Mouse (Mus musculus) skeletal muscle tissue, postnatal 0 days (tissue): ENCODE results near the gene Rai14. TPM values are rescaled to one million over a fixed set of nuclear protein-coding genes. Genes with fewer than 3 reads are reported as not detected.

Source experiments
- polyA plus RNA-seq: library from polyadenylated mRNA; unstranded; fragments of >200 nt; fragmentation: Nextera tagmentation; extraction: Ambion mirVana; gene quantifications from 2 replicates; pipeline ENCODE4 v1.2.1, GENCODE M21; 2015

The Rai14 gene
- polyA plus RNA-seq: 5.4 and 7.0 TPM in 2 replicates

GRCm38 (mm10) chr15:10714409-10715138 is at the start of gene Rai14:
Gene Rai14, minus strand, starts transcription at chr15:10714624.

DNA sequence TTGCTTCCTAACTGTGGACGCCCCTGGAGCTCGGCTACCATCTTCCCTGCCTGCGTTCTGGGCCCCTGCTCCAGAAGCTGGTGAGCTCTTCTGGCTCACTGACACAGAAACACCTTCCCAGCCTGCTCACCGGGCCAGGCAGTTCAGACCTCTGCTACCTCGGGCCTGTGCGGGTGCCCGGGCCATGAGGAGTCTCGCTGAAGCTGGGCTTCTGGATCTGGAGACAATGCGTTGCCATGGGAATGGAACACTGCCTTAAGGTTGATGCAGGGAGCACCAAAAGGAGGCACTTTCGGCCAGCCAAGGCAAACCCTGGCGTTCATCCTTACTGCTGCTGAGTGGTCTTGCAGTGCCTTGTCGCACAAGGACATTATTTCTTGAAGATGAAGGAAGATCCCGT is 156.0 kb downstream of the Rai14 start, which contains the start of gene Ttc23l:
Gene Ttc23l (minus strand): TSS at position 204 of the 400 bp plus-strand sequence.

Other genes with a start within 250 kb of the Rai14 start
- 11.8 and 12.2 TPM in 2 replicates for gene Dnajc21, start 244.1 kb downstream of the Rai14 start, polyA plus RNA-seq
- gene Brix1, start 228.7 kb downstream of the Rai14 start, polyA plus RNA-seq: 62.4 and 63.1 TPM in 2 replicates
- 12.9 and 14.6 TPM in 2 replicates for gene Rad1, start 228.6 kb downstream of the Rai14 start, polyA plus RNA-seq
- gene Ttc23l, start 156.0 kb downstream of the Rai14 start, polyA plus RNA-seq: not detected in 2 replicates
- gene C1qtnf3, start 237.7 kb upstream of the Rai14 start, polyA plus RNA-seq: 31.2 and 69.0 TPM in 2 replicates